Mouse (Mus musculus) G1E (cell line): Measurements from ENCODE around the gene Bmp5. TPM values are rescaled to one million over a fixed set of nuclear protein-coding genes. Genes with fewer than 3 reads are reported as not detected.

Experiments used
- ATAC-seq: 2 replicates; pipeline ENCODE4 v1.8.0; 2016; ENCODE audit warnings: mild to moderate bottlenecking; ENCODE audit not compliant: insufficient number of reproducible peaks, poor library complexity, low FRiP score, severe bottlenecking; ENCODE audit errors: extremely low read depth
- DNase-seq: peaks from one replicate; pipeline ENCODE4 v3.0.0; 2012; ENCODE audit warnings: low spot score
- H3K27me3 ChIP-seq: 2 replicates; pipeline ENCODE4 v1.6.1; 2012; ENCODE audit warnings: mild to moderate bottlenecking, low read length, inconsistent platforms; ENCODE audit not compliant: insufficient read depth
- H3K36me3 ChIP-seq: replicated peaks from 2 replicates; pipeline ENCODE3; 2012; ENCODE audit warnings: mild to moderate bottlenecking, inconsistent platforms
- H3K4me1 ChIP-seq: 2 replicates; pipeline ENCODE4 v1.6.1; 2012; ENCODE audit warnings: low read depth, low read length, inconsistent platforms, mixed read lengths; ENCODE audit not compliant: insufficient read depth
- H3K4me3 ChIP-seq: 2 replicates; pipeline ENCODE4 v1.5.1; 2012; ENCODE audit warnings: low read depth, mild to moderate bottlenecking, inconsistent platforms, low read length, moderate library complexity, mixed read lengths
- H3K9me3 ChIP-seq: replicated peaks from 2 replicates; pipeline ENCODE4 v1.6.1; 2012; ENCODE audit warnings: inconsistent platforms
- CTCF ChIP-seq: IDR thresholded peaks from 2 replicates; pipeline ENCODE4 v1.5.1; 2012; ENCODE audit warnings: low read depth, low read length, inconsistent platforms, mixed read lengths
- GATA1 ChIP-seq: IDR thresholded peaks from 2 replicates; pipeline ENCODE4 v1.6.1; 2012; ENCODE audit warnings: borderline replicate concordance, low read length, inconsistent platforms, mixed read lengths
- GATA2 ChIP-seq: IDR thresholded peaks from 2 replicates; pipeline ENCODE4 v1.6.1; 2012; ENCODE audit warnings: low read depth, low read length, inconsistent platforms, borderline replicate concordance
- POLR2AphosphoS5 ChIP-seq: IDR thresholded peaks from 2 replicates; pipeline ENCODE4 v1.6.1; 2012; ENCODE audit warnings: low read depth, low read length, inconsistent platforms; ENCODE audit not compliant: insufficient replicate concordance
- TAL1 ChIP-seq: conservative IDR thresholded peaks from 2 replicates; pipeline ENCODE4 v1.6.1; 2012; ENCODE audit warnings: low read depth, low read length, inconsistent platforms, mixed read lengths
- polyA plus RNA-seq: library from polyadenylated mRNA; stranded (reverse); fragments of >175 nt; gene quantifications from 2 replicates; pipeline ENCODE4 v1.2.3, GENCODE M21; 2012
- total RNA-seq, 2 experiments: library from RNA; stranded (forward) in 1 of 2; stranded (reverse) in 1 of 2; fragments of 200-1000 nt in 1 of 2; fragments of >200 nt in 1 of 2; fragmentation: Nextera tagmentation in 1 of 2; gene quantifications; 2 replicates each; pipeline ENCODE4 v1.2.3; 2014 to 2017

Gene Bmp5
- total and polyA plus RNA-seq, 3 experiments = 0.16 TPM; not detected in 2

DNA sequence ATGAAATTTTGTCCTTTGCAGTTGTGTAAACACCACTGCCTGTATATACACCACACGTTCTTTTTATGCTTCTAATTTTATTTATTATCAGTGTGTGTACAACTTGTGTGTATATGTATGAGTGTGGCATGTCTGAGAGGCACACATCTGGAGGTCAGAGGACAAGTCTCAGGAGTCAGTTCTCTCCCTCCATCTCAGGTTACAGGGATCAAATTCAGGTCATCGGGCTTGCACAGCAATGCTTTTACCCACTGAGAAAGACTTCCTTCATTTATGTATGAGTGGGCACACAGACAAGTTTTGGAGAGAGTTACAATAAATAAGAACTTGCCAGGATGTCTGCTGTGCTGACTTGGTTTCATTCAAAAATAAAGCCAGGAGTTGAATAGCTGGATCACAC lies 140.9 kb downstream of the Bmp5 start:
- no peak for TF ChIP-seq GATA2
- TF ChIP-seq GATA1 = no peak
- no peak for TF ChIP-seq POLR2AphosphoS5
- TF ChIP-seq CTCF = no peak
- no peak for TF ChIP-seq TAL1
- H3K4me3 ChIP-seq = no peak overlapping the region
- H3K36me3 ChIP-seq = no peaks in the 10 kb centered on the region
- H3K9me3 ChIP-seq = no peaks in the 10 kb centered on the region
- H3K4me1 ChIP-seq = no peaks in the 10 kb centered on the region
- no peak for DNase-seq
- ATAC-seq = no peak
- H3K27me3 ChIP-seq = no peaks in the 10 kb centered on the region

DNA sequence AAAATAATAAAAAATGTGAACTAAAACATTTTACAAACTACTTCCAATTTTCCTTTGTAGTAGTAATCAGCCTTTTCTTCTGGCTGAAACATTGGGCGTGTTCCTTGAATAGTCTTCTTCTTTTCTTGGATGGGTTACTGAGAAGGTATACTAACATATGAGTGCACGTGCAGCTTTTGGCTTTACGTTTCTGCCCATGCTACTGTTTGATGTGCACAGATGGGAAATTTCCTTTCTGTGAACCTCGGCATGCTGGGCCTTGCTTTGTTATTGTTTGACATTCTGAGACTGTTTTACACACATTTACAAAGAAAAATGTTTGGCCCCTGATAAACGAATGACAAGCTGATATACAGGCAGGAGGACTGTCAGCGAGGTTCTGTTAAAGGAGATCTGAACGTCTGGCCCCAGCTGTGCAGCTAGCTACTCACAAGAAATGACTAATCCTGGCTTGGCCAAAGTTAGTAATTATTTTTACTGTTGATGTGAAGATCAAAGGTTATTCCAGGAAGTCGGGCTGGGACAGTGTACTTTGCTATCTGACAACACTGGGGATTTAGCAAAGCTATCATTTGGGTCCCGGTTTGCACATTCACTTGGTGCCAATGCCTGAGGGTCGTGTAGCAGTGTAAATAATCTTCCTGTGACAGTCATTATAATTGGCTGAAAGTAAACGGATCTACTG lies 152.2 kb downstream of the Bmp5 start:
- Histone ChIP-seq H3K9me3 (no peaks in the 10 kb centered on the region), H3K27me3 (no peaks in the 10 kb centered on the region), H3K4me1 (peaks cover 9% of the 10 kb centered on the region), H3K4me3 (no peak overlapping the region), H3K36me3 (no peaks in the 10 kb centered on the region)
- ATAC-seq = peak; percentile 28; the same call in 1 of the 2 replicates
- no peak for DNase-seq
- TF ChIP-seq GATA1 = no peak

DNA sequence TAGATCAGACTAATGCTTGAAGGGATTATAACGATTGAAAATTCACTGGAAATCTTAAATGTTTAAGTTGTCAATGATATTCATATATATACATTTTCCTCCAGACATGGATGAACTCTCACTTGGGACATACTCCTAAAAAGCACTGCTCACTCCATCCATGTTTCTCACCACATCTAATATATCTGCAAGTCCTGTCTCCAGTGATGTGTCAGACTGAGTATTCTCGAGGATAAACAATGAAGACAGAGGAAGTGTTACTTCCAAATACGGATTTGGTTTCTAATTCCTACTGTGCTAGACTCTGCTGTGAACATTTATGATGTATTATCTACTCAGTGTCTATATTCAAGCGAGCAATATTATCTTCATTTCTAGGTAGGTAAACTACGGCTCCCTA lies 152.9 kb downstream of the Bmp5 start:
- H3K4me1 ChIP-seq = peaks cover 9% of the 10 kb centered on the region
- ATAC-seq (no peak), DNase-seq (no peak)

DNA sequence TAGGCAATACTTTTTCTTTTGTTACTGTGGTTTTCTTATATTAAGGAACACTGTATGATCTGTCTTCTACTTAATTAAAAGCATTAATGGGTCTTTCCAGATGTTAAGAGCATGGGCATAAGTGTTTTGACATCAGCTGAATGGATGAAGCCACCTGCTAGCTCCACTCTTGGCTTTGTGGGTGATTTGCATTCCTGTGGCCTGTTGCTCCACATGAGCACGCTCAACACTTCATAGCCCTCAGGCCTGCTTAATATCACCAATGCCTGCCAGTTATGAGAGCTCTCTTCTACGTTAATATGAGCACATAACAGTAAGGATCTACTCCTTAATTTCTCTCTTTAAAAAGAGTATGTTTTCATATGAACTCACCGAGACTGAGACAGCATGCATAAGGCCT lies 169.5 kb downstream of the Bmp5 start:
- Histone ChIP-seq H3K4me1 (no peaks in the 10 kb centered on the region), H3K4me3 (no peak overlapping the region), H3K27me3 (no peaks in the 10 kb centered on the region), H3K36me3 (no peaks in the 10 kb centered on the region), H3K9me3 (no peaks in the 10 kb centered on the region)
- ATAC-seq (no peak), DNase-seq (no peak)
- TF ChIP-seq TAL1 = no peak

More for the DNA sequence above, 152.9 kb downstream of the Bmp5 start:
- H3K9me3 ChIP-seq = no peaks in the 10 kb centered on the region
- H3K36me3 ChIP-seq = no peaks in the 10 kb centered on the region
- no peaks in the 10 kb centered on the region for H3K27me3 ChIP-seq
- H3K4me3 ChIP-seq = no peak overlapping the region
- no peak for TF ChIP-seq POLR2AphosphoS5
- TF ChIP-seq GATA1 = no peak
- TF ChIP-seq CTCF = no peak
- no peak for TF ChIP-seq GATA2

Other genes starting within 250 kb of the Bmp5 start
- gene Tmod3, start 215.7 kb upstream of the Bmp5 start, total RNA-seq (2014; fragmentation: Nextera tagmentation) = 115 and 123 TPM in 2 replicates
- 118 and 136 TPM in 2 replicates for gene Tmod3, start 215.7 kb upstream of the Bmp5 start, total RNA-seq (2017)
- 10.9 and 11.3 TPM in 2 replicates for gene Tmod3, start 215.7 kb upstream of the Bmp5 start, polyA plus RNA-seq
- gene Tmod2, start 164.0 kb upstream of the Bmp5 start, total RNA-seq (2014; fragmentation: Nextera tagmentation) = not detected in 2 replicates
- 0.17 and 0.38 TPM in 2 replicates for gene Tmod2, start 164.0 kb upstream of the Bmp5 start, total RNA-seq (2017)
- not detected in 2 replicates for gene Tmod2, start 164.0 kb upstream of the Bmp5 start, polyA plus RNA-seq
- not detected in 2 replicates for gene Lysmd2, start 149.6 kb upstream of the Bmp5 start, total RNA-seq (2014; fragmentation: Nextera tagmentation)
- 0.12 and 0.22 TPM in 2 replicates for gene Lysmd2, start 149.6 kb upstream of the Bmp5 start, total RNA-seq (2017)
- gene Lysmd2, start 149.6 kb upstream of the Bmp5 start, polyA plus RNA-seq = not detected in 2 replicates
- 0.68 TPM in 1 of 2 replicates, not detected in the other for gene Scg3, start 91.3 kb upstream of the Bmp5 start, total RNA-seq (2014; fragmentation: Nextera tagmentation)
- 0.16 TPM in 1 of 2 replicates, not detected in the other for gene Scg3, start 91.3 kb upstream of the Bmp5 start, total RNA-seq (2017)
- gene Scg3, start 91.3 kb upstream of the Bmp5 start, polyA plus RNA-seq = not detected in 2 replicates
- not detected in 2 replicates for gene Hmgcll1, start 239.5 kb downstream of the Bmp5 start, total RNA-seq (2014; fragmentation: Nextera tagmentation)
- gene Hmgcll1, start 239.5 kb downstream of the Bmp5 start, total RNA-seq (2017) = 0.22 TPM in 1 of 2 replicates, not detected in the other
- gene Hmgcll1, start 239.5 kb downstream of the Bmp5 start, polyA plus RNA-seq = not detected in 2 replicates